Mouse (Mus musculus) heart, adult 10 weeks (tissue): ENCODE data around the gene Utrn. TPM values are rescaled to one million over a fixed set of nuclear protein-coding genes. Genes with fewer than 3 reads are reported as not detected.

ENCODE experiments used
- polyA plus RNA-seq: library from polyadenylated mRNA; stranded (reverse); fragments of 350-450 nt; fragmentation: Illumina TruSeq; extraction: RNeasy Lipid Tissue Mini Kit (QIAGEN cat#74804); gene quantifications from one replicate; pipeline ENCODE4 v1.2.3, GENCODE M21; 2014; ENCODE audit warnings: low read depth, low replicate concordance

Utrn gene
- 31.4 TPM for polyA plus RNA-seq

DNA sequence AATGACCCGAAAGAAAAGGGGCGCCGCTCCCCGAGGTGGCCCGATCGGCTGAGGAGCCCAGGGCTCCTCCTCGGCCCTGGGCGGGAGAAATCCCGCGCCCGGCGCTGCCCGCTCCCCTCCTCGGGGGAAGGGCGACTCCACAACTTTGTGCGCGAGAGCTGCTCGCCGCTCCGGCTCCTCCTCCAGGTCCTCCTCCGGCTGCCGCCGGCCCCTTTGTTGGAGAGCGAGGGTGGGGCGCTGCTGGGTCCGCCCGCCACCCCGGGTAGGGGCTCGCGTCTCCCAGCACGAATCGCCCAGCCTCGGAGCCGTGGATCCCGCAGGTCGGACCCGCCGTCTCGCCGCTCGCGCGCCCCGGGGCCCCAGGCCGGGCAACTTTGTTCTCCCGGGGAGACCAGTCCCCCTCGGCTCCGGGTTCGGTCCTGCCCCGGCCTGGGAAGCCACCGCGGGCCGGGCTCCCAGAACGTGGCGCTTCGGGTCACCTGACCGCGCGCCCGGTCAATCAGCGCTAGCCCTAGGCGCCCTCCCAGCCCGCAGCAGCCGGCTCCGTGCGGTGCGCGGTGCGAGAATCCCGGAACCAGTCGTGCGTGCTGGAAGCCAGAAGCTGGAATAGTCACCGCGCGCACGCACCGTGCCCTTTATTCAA, at the start of gene Utrn:
TSS of gene Utrn (minus strand) at position 337 of the 643 bp plus-strand sequence.

Other genes starting within 250 kb of the Utrn start
- gene Stx11, start 94.9 kb upstream of the Utrn start, polyA plus RNA-seq = 2.4 TPM
- gene Sf3b5, start 136.0 kb upstream of the Utrn start, polyA plus RNA-seq = 9.7 TPM
- gene Plagl1, start 191.1 kb upstream of the Utrn start, polyA plus RNA-seq = 7.7 TPM